26 mouse cellular contexts compared by ENCODE assay signal in genomic region chr5:81405582-81406143, GRCm38 (mm10).
DNase-seq lines count a peak whose midpoint lies in the region; ATAC-seq and TF ChIP-seq lines count a peak whose summit lies in the region.
"Had no signal": no experiment of that assay in that cellular context is flagged by ENCODE, and none has a peak within 500 bp of the region (broad histone marks: within the 10 kb centered on the region; RNA-seq: fewer than 3 reads in every experiment).

No protein-coding gene starts in this region.

- no peak overlapping the region for H3K4me3 ChIP-seq in midbrain, embryonic 11.5 days (ENCODE audit: low read depth, low read length)
- H3K4me3 ChIP-seq in midbrain, embryonic 15.5 days: no peak overlapping the region
- H3K4me3 ChIP-seq in embryonic facial prominence, embryonic 10.5 days: no peak overlapping the region
- no peak overlapping the region for H3K4me3 ChIP-seq in thymus, adult 2 months (ENCODE audit: control insufficient read depth, insufficient read depth, low read length)
- H3K4me3 ChIP-seq: forebrain, embryonic 10.5 days; forebrain, embryonic 13.5 days; intestine, embryonic 15.5 days had no signal

- no peaks in the 10 kb centered on the region for H3K36me3 ChIP-seq in midbrain, embryonic 11.5 days (ENCODE audit: control insufficient read depth, insufficient read depth, low read length)
- no peaks in the 10 kb centered on the region for H3K36me3 ChIP-seq in midbrain, embryonic 15.5 days (replicated peaks)
- H3K36me3 ChIP-seq in embryonic facial prominence, embryonic 10.5 days (replicated peaks): no peaks in the 10 kb centered on the region
- no peaks in the 10 kb centered on the region for H3K36me3 ChIP-seq in thymus, adult 2 months (ENCODE audit: control insufficient read depth, insufficient read depth, low read length)
- H3K36me3 ChIP-seq: forebrain, embryonic 10.5 days; G1E; intestine, embryonic 15.5 days had no signal

- peaks cover 2% of the 10 kb centered on the region; the same call in 1 of the 2 replicates for H3K4me1 ChIP-seq in midbrain, embryonic 11.5 days (ENCODE audit: control insufficient read depth, insufficient read depth, low read length)
- H3K4me1 ChIP-seq in midbrain, embryonic 15.5 days: no peaks in the 10 kb centered on the region
- H3K4me1 ChIP-seq in embryonic facial prominence, embryonic 10.5 days: peaks cover 7% of the 10 kb centered on the region
- no peaks in the 10 kb centered on the region for H3K4me1 ChIP-seq in thymus, adult 2 months (replicated peaks; ENCODE audit: control insufficient read depth, insufficient read depth, low read length)
- H3K4me1 ChIP-seq: forebrain, embryonic 13.5 days; intestine, embryonic 15.5 days had no signal

- TF ChIP-seq POLR2A in thymus, adult 2 months (IDR thresholded peaks at IDR 0.05; ENCODE audit: control insufficient read depth, extremely low read depth, insufficient read depth, low read length, poor library complexity): no peak

- no peak overlapping the region for H3K27ac ChIP-seq in midbrain, embryonic 11.5 days (ENCODE audit: low read depth, low read length)
- no peak overlapping the region for H3K27ac ChIP-seq in midbrain, embryonic 15.5 days
- no peak overlapping the region for H3K27ac ChIP-seq in embryonic facial prominence, embryonic 10.5 days (replicated peaks)
- no peak overlapping the region for H3K27ac ChIP-seq in thymus, adult 2 months (ENCODE audit: control insufficient read depth, insufficient read depth, low read length)
- H3K27ac ChIP-seq: forebrain, embryonic 10.5 days; forebrain, embryonic 13.5 days; intestine, embryonic 15.5 days had no signal

- ATAC-seq in midbrain, embryonic 11.5 days (ENCODE audit: low FRiP score): peak; percentile 69
- ATAC-seq in midbrain, embryonic 15.5 days (replicated peaks): no peak
- ATAC-seq: forebrain, embryonic 13.5 days; forebrain, embryonic 16.5 days; hindbrain, embryonic 16.5 days; intestine, embryonic 15.5 days; Patski had no signal

- WGBS in midbrain, embryonic 11.5 days: 8% methylated on average over 1 of the region's 1 CpGs
- WGBS in midbrain, embryonic 15.5 days: 11% methylated on average over 1 of the region's 1 CpGs
- 7% methylated on average over 1 of the region's 1 CpGs for WGBS in embryonic facial prominence, embryonic 10.5 days
- WGBS in thymus, adult 2 months: 80% methylated on average over 1 of the region's 1 CpGs

- no peaks in the 10 kb centered on the region for H3K27me3 ChIP-seq in midbrain, embryonic 11.5 days (ENCODE audit: control insufficient read depth, insufficient read depth, low read length)
- H3K27me3 ChIP-seq in midbrain, embryonic 15.5 days (replicated peaks): no peaks in the 10 kb centered on the region
- H3K27me3 ChIP-seq in embryonic facial prominence, embryonic 10.5 days (replicated peaks; ENCODE audit: low read depth, poor library complexity, severe bottlenecking): no peaks in the 10 kb centered on the region
- H3K27me3 ChIP-seq in thymus, adult 2 months (ENCODE audit: control insufficient read depth, insufficient read depth, low read length): no peaks in the 10 kb centered on the region
- H3K27me3 ChIP-seq: CH12.LX; forebrain, embryonic 13.5 days; intestine, embryonic 15.5 days had no signal

- TF ChIP-seq CTCF in thymus, adult 2 months (IDR thresholded peaks at IDR 0.05; ENCODE audit: borderline replicate concordance, control insufficient read depth, extremely low read depth, insufficient read depth, low read length, poor library complexity): no peak

- no peak overlapping the region for H3K9ac ChIP-seq in midbrain, embryonic 11.5 days (ENCODE audit: low read length)
- H3K9ac ChIP-seq in midbrain, embryonic 15.5 days: no peak overlapping the region
- H3K9ac ChIP-seq: forebrain, embryonic 13.5 days; intestine, embryonic 15.5 days had no signal

- H3K9me3 ChIP-seq in midbrain, embryonic 11.5 days (ENCODE audit: control insufficient read depth, low read length): no peaks in the 10 kb centered on the region
- no peaks in the 10 kb centered on the region for H3K9me3 ChIP-seq in midbrain, embryonic 15.5 days
- no peaks in the 10 kb centered on the region for H3K9me3 ChIP-seq in embryonic facial prominence, embryonic 10.5 days
- H3K9me3 ChIP-seq: forebrain, embryonic 10.5 days; forebrain, embryonic 13.5 days; G1E; intestine, embryonic 15.5 days had no signal

- DNase-seq in embryo, embryonic 11 days: peak; percentile 22
- no peak for DNase-seq in embryo, embryonic 10 days (ENCODE audit: low spot score)
- peak; percentile 82 for DNase-seq in midbrain, embryonic 11.5 days (ENCODE audit: low spot score, missing footprints)
- peak; percentile 46 for DNase-seq in embryonic facial prominence, embryonic 10.5 days (ENCODE audit: low spot score)
- DNase-seq in thymus, adult 2 months: no peak
- no peak for DNase-seq in T-cell, adult 2 months (ENCODE audit: low spot score)
- DNase-seq: adrenal gland, adult 2 months; adrenal gland, postnatal 14 days; B cell, adult 2 months; cerebellum, adult 11-12 months; cerebellum, adult 8-10 months; cerebellum, postnatal 10 days; gastrocnemius, postnatal 10 days; gastrocnemius, postnatal 36 days; heart, adult 11 months; kidney, adult 11 months had no signal

- H3K4me2 ChIP-seq in midbrain, embryonic 11.5 days: no peak overlapping the region
- no peak overlapping the region for H3K4me2 ChIP-seq in midbrain, embryonic 15.5 days
- H3K4me2 ChIP-seq: forebrain, embryonic 13.5 days; heart, embryonic 11.5 days; intestine, embryonic 15.5 days had no signal

Comparison
In these comparisons a context has a peak if more than half of its experiments do, and no peak if none do; other contexts are left out.
1. DNase-seq: peak in embryo, embryonic 11 days (single experiment), midbrain, embryonic 11.5 days (single experiment) and embryonic facial prominence, embryonic 10.5 days (single experiment); none in embryo, embryonic 10 days (single experiment), thymus, adult 2 months (single experiment) and T-cell, adult 2 months (single experiment).